Mouse (Mus musculus) heart, embryonic 10.5 days (tissue): ENCODE measurements at regions not wholly inside any gene's neighbourhood (a gene's known extent, or its start where the extent isn't known, plus 50 kb on each side); places are given as distances from the start of the nearest gene placed in this dataset.

Experiments used
- DNase-seq: peaks from one replicate; pipeline ENCODE4 v3.0.0-alpha.2; 2017; ENCODE audit warnings: low spot score
- H3K27ac ChIP-seq: fragments of 300-500 bp; sonication (generic); 2 replicates; pipeline ENCODE4 v1.5.1; 2016; ENCODE audit warnings: mild to moderate bottlenecking
- H3K27me3 ChIP-seq: fragments of 300-500 bp; sonication (generic); 2 replicates; pipeline ENCODE4 v1.6.1; 2016; ENCODE audit warnings: mild to moderate bottlenecking; ENCODE audit not compliant: poor library complexity, insufficient read depth, severe bottlenecking
- H3K36me3 ChIP-seq: fragments of 300-500 bp; sonication (generic); 2 replicates; pipeline ENCODE4 v1.6.1; 2016; ENCODE audit warnings: mild to moderate bottlenecking, moderate library complexity
- H3K4me1 ChIP-seq: fragments of 300-500 bp; sonication (generic); 2 replicates; pipeline ENCODE4 v1.6.1; 2016; ENCODE audit warnings: mild to moderate bottlenecking
- H3K4me3 ChIP-seq: fragments of 300-500 bp; sonication (generic); 2 replicates; pipeline ENCODE4 v1.5.1; 2016; ENCODE audit warnings: mild to moderate bottlenecking, moderate library complexity
- H3K9me3 ChIP-seq: fragments of 300-500 bp; sonication (generic); 2 replicates; pipeline ENCODE4 v1.6.1; 2016; ENCODE audit warnings: mild to moderate bottlenecking, moderate library complexity
- WGBS: fragments of 180-500 bp; shearing (Covaris S2); methylation state at CpG from one replicate; pipeline ENCODE4 v1.1.7; 2016; 5-methylcytosine and 5-hydroxymethylcytosine counted together

DNA sequence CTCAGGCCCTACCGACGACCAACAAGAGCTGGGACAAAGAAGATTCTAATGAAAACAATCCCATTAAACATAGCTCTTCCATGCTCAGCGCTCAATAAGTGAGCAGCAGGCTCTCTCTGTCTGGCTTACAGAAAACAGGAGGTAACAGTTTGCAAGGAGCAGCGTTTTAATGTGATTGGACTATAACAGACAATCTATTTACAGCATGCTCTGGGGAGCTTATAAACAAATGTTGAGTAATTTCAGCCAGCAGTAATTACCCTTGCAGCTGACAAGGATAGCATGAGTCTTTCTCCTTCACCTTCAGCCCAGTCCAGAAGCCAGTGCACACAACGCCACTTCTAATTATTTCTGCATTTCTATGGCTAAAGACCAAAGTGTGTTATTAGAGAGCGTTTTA lies 245.6 kb downstream of the Fign start:
- Histone ChIP-seq H3K9me3 (no peaks in the 10 kb centered on the region), H3K4me3 (no peak overlapping the region), H3K4me1 (peaks cover 5% of the 10 kb centered on the region; the same call in 1 of the 2 replicates), H3K27ac (no peak overlapping the region), H3K27me3 (no peaks in the 10 kb centered on the region), H3K36me3 (no peaks in the 10 kb centered on the region)
- WGBS = 82% methylated on average over 6 of the region's 6 CpGs
- no peak for DNase-seq

DNA sequence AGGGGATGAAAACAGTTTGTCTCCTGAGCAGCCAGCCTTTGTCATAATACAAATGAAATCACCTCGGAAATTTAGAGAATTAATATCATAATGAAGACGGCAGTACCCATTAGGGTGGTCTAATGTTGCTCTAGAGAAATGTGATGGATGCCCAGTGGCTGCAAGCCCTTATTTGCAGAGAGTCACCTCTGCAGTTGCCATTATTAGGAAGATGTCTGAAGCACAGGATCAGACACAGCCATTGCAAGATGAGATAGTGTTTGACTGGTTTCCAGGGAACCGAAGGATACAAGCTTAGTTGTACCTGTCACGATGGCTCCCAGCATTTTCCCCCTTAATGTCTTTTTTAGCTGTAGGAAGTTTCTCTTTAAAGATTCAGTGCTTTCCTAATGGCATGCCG lies 247.8 kb downstream of the Fign start:
- Histone ChIP-seq H3K4me3 (no peak overlapping the region), H3K4me1 (peaks cover 5% of the 10 kb centered on the region; the same call in 1 of the 2 replicates), H3K36me3 (no peaks in the 10 kb centered on the region), H3K9me3 (no peaks in the 10 kb centered on the region), H3K27ac (no peak overlapping the region), H3K27me3 (no peaks in the 10 kb centered on the region)
- 81% methylated on average over 5 of the region's 5 CpGs for WGBS
- no peak for DNase-seq

DNA sequence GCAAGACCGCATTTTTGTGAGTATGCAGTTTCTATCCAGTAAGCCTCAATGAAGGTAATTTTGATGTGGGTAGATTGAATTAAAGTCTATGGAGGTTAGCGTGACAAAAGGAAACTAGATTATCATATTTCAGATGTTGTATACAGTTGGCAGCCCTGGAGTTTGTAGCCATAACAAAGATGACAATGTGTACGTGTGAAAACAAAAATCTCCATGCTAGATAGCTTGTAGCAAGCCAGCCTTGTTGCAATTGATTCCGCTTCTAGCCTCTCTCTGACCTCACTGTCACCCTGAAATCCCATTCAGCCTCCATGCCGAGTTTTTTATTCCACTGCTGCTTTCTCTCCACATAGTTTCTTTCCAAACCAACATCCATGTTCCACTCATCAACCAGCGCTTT lies 248.4 kb downstream of the Fign start:
- no peaks in the 10 kb centered on the region for H3K9me3 ChIP-seq
- peaks cover 5% of the 10 kb centered on the region; the same call in 1 of the 2 replicates for H3K4me1 ChIP-seq
- 85% methylated on average over 6 of the region's 6 CpGs for WGBS
- H3K27me3 ChIP-seq = no peaks in the 10 kb centered on the region
- no peak for DNase-seq
- H3K36me3 ChIP-seq = no peaks in the 10 kb centered on the region
- H3K4me3 ChIP-seq = no peak overlapping the region
- H3K27ac ChIP-seq = no peak overlapping the region

DNA sequence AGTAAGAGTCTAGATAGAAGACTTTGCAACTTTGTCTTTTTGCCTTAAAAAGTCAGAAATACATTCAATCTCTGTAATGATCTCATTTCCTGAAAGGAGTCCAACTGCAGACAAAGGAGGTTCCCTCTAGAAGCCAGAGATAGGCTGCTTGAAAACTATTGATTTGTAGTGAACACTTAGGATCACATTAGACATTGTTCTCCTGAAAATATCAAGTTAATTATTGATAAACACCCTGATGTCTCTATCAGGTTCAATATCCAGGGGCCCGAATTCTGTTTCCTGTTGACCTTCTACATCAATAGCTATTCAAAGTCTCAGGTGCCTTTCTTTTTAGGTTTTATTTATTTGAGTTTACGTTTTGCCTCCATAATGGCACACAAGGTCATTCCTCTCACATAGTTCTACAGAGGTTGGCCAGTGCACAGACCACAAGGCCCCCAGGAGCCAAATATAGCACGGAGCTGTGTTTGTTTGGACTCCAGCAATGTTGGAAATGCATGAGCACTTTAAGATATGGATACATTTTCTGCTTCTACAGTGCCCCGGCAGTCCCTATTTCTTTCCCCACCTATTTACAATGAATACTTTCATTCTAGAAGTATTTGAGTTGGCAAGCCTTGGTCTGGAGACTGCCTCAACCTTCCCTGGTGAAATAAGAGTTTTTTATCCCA lies 265.7 kb downstream of the Fign start:
- peaks cover 17% of the 10 kb centered on the region for H3K4me1 ChIP-seq
- H3K4me3 ChIP-seq = no peak overlapping the region
- peak overlapping the region; percentile 56; the same call in 1 of the 2 replicates for H3K27ac ChIP-seq
- no peaks in the 10 kb centered on the region for H3K27me3 ChIP-seq
- H3K36me3 ChIP-seq = no peaks in the 10 kb centered on the region
- H3K9me3 ChIP-seq = no peaks in the 10 kb centered on the region
- 52% methylated on average over 4 of the region's 4 CpGs for WGBS
- DNase-seq = no peak

DNA sequence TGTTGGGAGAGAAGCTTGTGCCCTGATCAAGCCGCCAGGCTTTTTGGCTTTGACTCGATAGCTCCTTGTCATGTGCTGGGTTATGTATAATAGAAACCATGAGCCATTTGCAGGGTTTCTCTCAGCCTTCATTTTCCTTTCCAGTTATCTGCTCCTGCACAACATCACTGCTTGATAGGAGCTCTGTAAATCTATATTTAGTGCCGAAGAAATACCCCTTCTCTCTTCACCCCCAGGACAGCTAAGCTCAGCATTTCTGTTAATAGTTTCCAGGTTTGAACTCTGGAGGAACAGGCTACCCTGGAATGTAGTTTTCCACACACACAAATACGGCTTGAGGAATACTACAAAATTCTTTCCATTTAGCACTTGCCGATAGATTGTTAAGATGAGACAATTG lies 267.4 kb downstream of the Fign start:
- no peak for DNase-seq
- H3K27ac ChIP-seq = peak overlapping the region; percentile 49; the same call in 1 of the 2 replicates
- H3K4me1 ChIP-seq = peaks cover 17% of the 10 kb centered on the region

GRCm38 (mm10) chr2:63828633-63829032 lies 269.2 kb downstream of the Fign start:
- peaks cover 17% of the 10 kb centered on the region for H3K4me1 ChIP-seq
- WGBS = 38% methylated on average over 3 of the region's 3 CpGs
- no peaks in the 10 kb centered on the region for H3K36me3 ChIP-seq
- no peak for DNase-seq
- H3K27ac ChIP-seq = 0 out of 2 replicates have a peak overlapping the region, but pooled peaks have one; percentile 42
- no peaks in the 10 kb centered on the region for H3K9me3 ChIP-seq
- no peak overlapping the region for H3K4me3 ChIP-seq
- no peaks in the 10 kb centered on the region for H3K27me3 ChIP-seq

More for the DNA sequence above, 267.4 kb downstream of the Fign start:
- 26% methylated on average over 5 of the region's 5 CpGs for WGBS
- Histone ChIP-seq H3K36me3 (no peaks in the 10 kb centered on the region), H3K4me3 (no peak overlapping the region), H3K27me3 (no peaks in the 10 kb centered on the region), H3K9me3 (no peaks in the 10 kb centered on the region)

- no peaks in the 10 kb centered on the region for H3K9me3 ChIP-seq
- 0 out of 2 replicates have a peak, but pooled peaks cover 4% of the 10 kb centered on the region for H3K4me1 ChIP-seq
- WGBS = 6% methylated on average over 8 of the region's 8 CpGs
- peak overlapping the region; percentile 34 for H3K4me3 ChIP-seq
- no peaks in the 10 kb centered on the region for H3K27me3 ChIP-seq
- H3K27ac ChIP-seq = no peak overlapping the region
- no peaks in the 10 kb centered on the region for H3K36me3 ChIP-seq
- DNase-seq = no peak
These were observed 278.4 kb downstream of the Fign start for GRCm38 (mm10) chr2:63819440-63819839.
